Mouse (Mus musculus) layer of hippocampus, adult 2 months (tissue): ENCODE measurements around the gene Ifit3. TPM values are rescaled to one million over a fixed set of nuclear protein-coding genes. Genes with fewer than 3 reads are reported as not detected.
"Not testable (repeated sequence)": the region's sequence is repeated elsewhere in the genome, so short reads cannot be mapped to it uniquely, and the experiment has no call there.

Experiments
- DNase-seq, 2 experiments: peaks; one replicate each; pipeline ENCODE4 v3.0.0; 2022; ENCODE audit warnings: low spot score in 2 of 2
- H3K27ac ChIP-seq: fragments of 200-600 bp; 2 replicates; pipeline ENCODE4 v1.8.1; 2022
- H3K4me3 ChIP-seq: fragments of 200-600 bp; 2 replicates; pipeline ENCODE4 v1.8.1; 2022; ENCODE audit warnings: mild to moderate bottlenecking
- CTCF ChIP-seq: fragments of 200-600 bp; conservative IDR thresholded peaks from 2 replicates; pipeline ENCODE4 v1.8.1; 2022; ENCODE audit warnings: antibody characterized with exemption, mild to moderate bottlenecking, moderate library complexity
- long read RNA-seq, 2 experiments: library from polyadenylated mRNA; stranded (forward); transcript quantifications; one replicate each; pipeline ENCODE4 v2.0.0; 2021; ENCODE audit warnings: borderline mapping rate in 2 of 2
- total RNA-seq, 2 experiments: library from RNA; stranded (reverse); gene quantifications; 2 replicates each; pipeline ENCODE4 v1.2.3; 2021

Gene Ifit3
- total RNA-seq = 1 to 10 TPM; 1.9 to 4.0 TPM
- long read RNA-seq, experiment 1, partial matches to known transcripts = 0 of 2 reads
- long read RNA-seq, experiment 1, other reads (novel, unspliced or antisense) = 0 of 2 reads
- long read RNA-seq, experiment 2, transcript Ifit3-201 (2 exons, 1,745 nt) = major isoform, 5 of 7 reads
- long read RNA-seq, experiment 2, partial matches to known transcripts = 0 of 7 reads
- long read RNA-seq, experiment 2, other reads (novel, unspliced or antisense) = 2 of 7 reads

GRCm38 (mm10) chr19:34583126-34583766 is at the start of gene Ifit3:
Gene Ifit3 (plus strand): TSS chr19:34583531.
- H3K4me3 ChIP-seq, H3K27ac ChIP-seq, DNase-seq: not testable (repeated sequence)

DNA sequence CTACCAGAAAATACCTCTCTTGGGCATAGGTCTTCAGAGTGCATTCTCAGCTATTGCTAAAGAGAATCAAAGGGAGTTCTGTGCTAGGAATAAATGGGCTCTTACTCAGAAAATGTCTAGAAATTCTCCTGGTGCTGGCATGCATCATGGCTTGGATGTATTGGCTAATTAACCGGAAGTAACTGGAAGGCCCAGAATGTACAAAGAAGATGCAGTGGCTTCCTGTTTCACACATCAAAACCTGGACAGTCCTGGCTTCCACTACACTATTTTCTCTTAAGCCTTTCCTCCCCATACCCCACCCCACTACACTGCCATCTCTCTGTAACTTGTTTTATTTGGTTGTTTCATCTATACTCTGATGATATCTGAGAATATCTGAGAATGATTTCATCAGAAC is 43.9 kb upstream of the Ifit3 start:
- TF ChIP-seq CTCF = no peak
- no peak overlapping the region for H3K4me3 ChIP-seq
- no peak for DNase-seq
- no peak overlapping the region for H3K27ac ChIP-seq

GRCm38 (mm10) chr19:34546211-34546610 is 37.1 kb upstream of the Ifit3 start:
- DNase-seq = no peak
- H3K27ac ChIP-seq = no peak overlapping the region
- no peak for TF ChIP-seq CTCF
- no peak overlapping the region for H3K4me3 ChIP-seq

- DNase-seq = peak; percentile 43 to 77
- Histone ChIP-seq H3K4me3 (no peak overlapping the region), H3K27ac (no peak overlapping the region)
- TF ChIP-seq CTCF = peak; percentile 85
Measured at GRCm38 (mm10) chr19:34547976-34548375, 35.4 kb upstream of the Ifit3 start.

GRCm38 (mm10) chr19:34550205-34550533 is 33.2 kb upstream of the Ifit3 start:
- TF ChIP-seq CTCF = no peak
- DNase-seq = no peak
- Histone ChIP-seq H3K27ac (peak overlapping the region; percentile 72), H3K4me3 (peak overlapping the region; percentile 69)

DNA sequence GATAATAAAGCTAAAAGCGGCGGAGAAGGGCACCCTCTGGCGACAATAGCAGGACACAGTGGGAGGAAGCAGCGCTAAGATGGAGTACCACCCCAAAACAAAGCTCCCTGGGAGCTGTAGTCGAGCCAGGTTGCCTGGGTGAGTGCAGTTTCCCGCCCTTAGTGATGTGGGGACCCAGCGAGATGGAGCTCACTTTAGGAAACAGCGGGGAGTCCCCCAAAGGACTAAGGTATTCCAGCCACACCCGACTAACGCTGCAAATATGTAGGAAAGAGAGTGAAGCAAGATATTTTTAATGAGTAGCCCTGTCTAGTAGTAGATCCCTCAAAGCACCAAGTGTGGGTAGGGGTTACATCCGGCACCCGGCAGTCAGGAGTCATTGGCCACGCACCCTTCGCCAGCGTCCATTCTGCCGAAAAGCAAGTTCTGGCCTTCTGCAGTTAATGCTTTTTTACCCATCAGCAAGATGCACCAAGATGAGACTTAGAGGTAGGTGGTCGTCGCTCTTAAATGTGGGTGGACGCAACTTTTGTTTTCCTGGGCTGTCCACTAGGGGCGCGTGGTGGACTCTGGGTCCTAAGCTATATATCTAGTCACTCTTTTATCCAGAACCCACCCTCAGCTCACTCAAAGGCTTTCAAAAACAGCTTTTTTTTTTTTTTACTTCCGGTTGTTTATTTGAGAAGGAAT is 32.7 kb upstream of the Ifit3 start, which contains the start of gene Ifit2:
TSS of gene Ifit2 (plus strand) at position 161 of the 690 bp plus-strand sequence.
- peak; percentile 74 to 82 for DNase-seq
- peak; percentile 71 for TF ChIP-seq CTCF
- Histone ChIP-seq H3K27ac (peak within 1 kb of the TSS; percentile 72), H3K4me3 (peak within 1 kb of the TSS; percentile 69)

DNA sequence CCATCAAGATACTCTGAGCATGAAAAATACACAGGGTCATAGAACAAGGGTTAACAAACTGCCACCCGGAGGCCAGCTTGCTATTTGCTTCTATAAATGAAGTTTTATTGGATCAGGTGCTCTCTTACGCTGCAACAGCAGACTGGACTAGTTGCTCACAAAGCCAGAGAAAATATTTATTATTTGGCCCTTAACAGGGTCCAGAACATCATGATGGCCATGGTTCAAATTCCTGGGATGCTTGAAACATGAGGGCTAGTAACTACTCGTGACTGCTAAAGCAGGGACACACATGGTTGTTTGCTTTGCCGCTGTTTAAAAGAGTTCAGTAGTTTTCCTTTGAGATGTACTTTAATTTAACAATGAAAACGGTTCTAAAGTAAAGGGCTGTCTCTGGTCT is 31.4 kb upstream of the Ifit3 start:
- H3K4me3 ChIP-seq = no peak overlapping the region

DNA sequence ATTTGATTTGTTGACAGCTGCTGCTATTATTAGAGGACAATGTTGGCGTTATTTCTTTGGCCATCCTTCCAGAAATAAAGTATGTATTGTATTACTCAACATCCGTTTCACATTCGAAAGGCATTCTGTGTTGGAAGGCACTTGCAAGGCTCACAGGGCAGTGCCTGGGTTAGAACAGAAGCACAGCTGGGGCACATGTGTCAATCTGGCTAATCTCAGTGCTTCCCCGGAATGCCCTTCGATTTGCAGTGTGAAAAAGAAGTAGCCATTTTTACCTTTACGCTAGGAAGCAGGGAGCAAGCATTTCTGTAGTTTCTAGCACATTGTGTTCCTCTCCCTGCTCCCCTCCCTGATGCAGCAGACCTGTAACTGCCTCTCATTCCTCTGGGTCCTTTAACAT is 30.3 kb upstream of the Ifit3 start:
- no peak for DNase-seq
- Histone ChIP-seq H3K4me3 (no peak overlapping the region), H3K27ac (peak overlapping the region; percentile 43; the same call in 1 of the 2 replicates)
- no peak for TF ChIP-seq CTCF

More for the DNA sequence above, 31.4 kb upstream of the Ifit3 start:
- H3K27ac ChIP-seq = no peak overlapping the region; the same call in 1 of the 2 replicates
- TF ChIP-seq CTCF = 0 out of 2 replicates have a peak, but pooled peaks have one; percentile 20
- no peak for DNase-seq

GRCm38 (mm10) chr19:34553522-34553921 is 29.8 kb upstream of the Ifit3 start:
- DNase-seq = no peak
- TF ChIP-seq CTCF = no peak
- H3K27ac ChIP-seq = peak overlapping the region; percentile 43; the same call in 1 of the 2 replicates
- no peak overlapping the region for H3K4me3 ChIP-seq

DNA sequence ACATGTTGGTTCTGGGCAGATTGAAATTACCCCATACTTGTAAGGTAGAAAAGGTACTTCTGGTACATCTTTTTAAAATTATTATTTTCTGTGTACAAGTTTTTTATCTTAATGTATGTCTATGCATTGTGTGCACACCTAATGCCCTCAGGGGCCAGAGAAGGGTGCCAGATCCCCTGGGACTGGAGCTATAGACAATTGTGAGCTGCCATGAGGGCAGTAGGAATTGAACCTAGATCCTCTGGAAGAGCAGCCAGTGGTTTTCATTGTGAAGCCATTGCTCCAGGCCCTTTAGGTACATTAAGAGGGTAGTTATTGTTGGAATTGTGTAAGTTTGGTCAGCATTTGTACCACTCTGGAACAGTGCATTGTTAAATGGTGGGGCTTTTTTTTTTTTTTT is 29.3 kb upstream of the Ifit3 start:
- Histone ChIP-seq H3K27ac (no peak overlapping the region), H3K4me3 (no peak overlapping the region)
- DNase-seq = no peak
- no peak for TF ChIP-seq CTCF

DNA sequence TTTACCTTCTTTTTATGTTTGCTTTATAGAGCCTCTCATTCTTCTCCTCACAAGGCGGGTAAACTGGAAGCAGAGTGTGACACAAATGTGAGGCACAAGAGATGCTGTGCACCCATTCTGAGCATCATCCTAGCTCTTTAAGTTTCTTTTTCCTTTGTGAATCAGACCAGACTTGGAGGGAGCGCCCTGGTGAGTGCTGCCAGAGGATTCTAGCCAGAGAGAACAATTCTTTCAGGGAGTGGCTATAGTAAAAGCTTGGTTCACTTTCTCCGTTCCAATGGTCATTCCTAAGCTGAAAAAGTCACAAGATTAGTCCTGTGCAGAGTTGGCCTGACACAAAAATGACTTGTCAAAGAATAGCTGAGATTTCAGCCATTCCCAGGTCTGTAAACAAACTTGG is 26.7 kb upstream of the Ifit3 start:
- DNase-seq = no peak
- Histone ChIP-seq H3K27ac (no peak overlapping the region), H3K4me3 (no peak overlapping the region)
- TF ChIP-seq CTCF = no peak

DNA sequence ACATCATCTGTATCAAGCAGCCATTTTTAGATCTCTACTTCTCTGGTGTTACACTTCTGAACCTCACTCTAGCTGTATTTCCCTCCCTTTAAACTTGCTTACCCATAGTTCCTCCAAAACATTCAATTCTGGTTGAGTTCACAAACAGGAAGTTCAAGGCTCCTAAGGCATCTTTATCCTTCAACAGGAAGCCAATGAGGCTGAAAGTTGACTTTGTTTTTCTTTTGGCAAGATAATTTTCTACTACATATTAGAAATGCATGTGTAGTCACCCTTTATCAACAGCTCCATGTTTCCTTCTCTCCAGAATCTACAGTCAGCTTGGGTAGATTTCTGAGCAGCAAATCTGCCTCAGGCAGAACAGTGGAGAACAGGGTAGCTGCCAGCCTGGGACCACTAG is 20.8 kb upstream of the Ifit3 start:
- DNase-seq = no peak
- Histone ChIP-seq H3K4me3 (no peak overlapping the region), H3K27ac (no peak overlapping the region)
- no peak for TF ChIP-seq CTCF

- no peak for DNase-seq
- no peak overlapping the region for H3K27ac ChIP-seq
- no peak for TF ChIP-seq CTCF
- H3K4me3 ChIP-seq = no peak overlapping the region
Measured at GRCm38 (mm10) chr19:34566178-34566784, 17.1 kb upstream of the Ifit3 start.
